Mouse (Mus musculus) MEL (cell line): ENCODE measurements around the gene Sec11a. TPM values are rescaled to one million over a fixed set of nuclear protein-coding genes. Genes with fewer than 3 reads are reported as not detected.

Experiments used
- DNase-seq: peaks from one replicate; pipeline ENCODE4 v3.0.0; 2011; ENCODE audit warnings: low read depth, low spot score
- H3K27ac ChIP-seq: 2 replicates; pipeline ENCODE4 v1.5.1; 2012; ENCODE audit warnings: low read depth, mild to moderate bottlenecking, control low read depth, low read length, moderate library complexity; ENCODE audit not compliant: control insufficient read depth
- H3K27me3 ChIP-seq, 2 experiments: fragments of 150-350 bp in 1 of 2; sonication (generic) in 1 of 2; 2 replicates each; pipeline ENCODE4 v1.6.1; 2012; ENCODE audit warnings: low read length in 2 of 2, mild to moderate bottlenecking in 2 of 2, improper control_type of control experiment in 1 of 2, moderate library complexity in 1 of 2; ENCODE audit not compliant: insufficient read depth in 2 of 2, control insufficient read depth in 1 of 2
- H3K36me3 ChIP-seq, 2 experiments: 2 replicates each; pipeline ENCODE4 v1.6.1; 2012 to 2014; ENCODE audit warnings: low read length in 2 of 2, improper control_type of control experiment in 1 of 2, inconsistent platforms in 1 of 2, mild to moderate bottlenecking in 1 of 2; ENCODE audit not compliant: insufficient read depth in 2 of 2, control insufficient read depth in 1 of 2
- H3K4me1 ChIP-seq, 2 experiments: fragments of 150-350 bp in 1 of 2; sonication (generic) in 1 of 2; 2 replicates each; pipeline ENCODE4 v1.6.1; 2012; ENCODE audit warnings: low read length in 2 of 2, improper control_type of control experiment in 1 of 2, mild to moderate bottlenecking in 1 of 2; ENCODE audit not compliant: insufficient read depth in 2 of 2, control insufficient read depth in 1 of 2
- H3K4me3 ChIP-seq, 2 experiments: fragments of 150-350 bp in 1 of 2; sonication (generic) in 1 of 2; 2 replicates each; pipeline ENCODE4 v1.5.1; 2012; ENCODE audit warnings: low read depth in 2 of 2, low read length in 2 of 2, mild to moderate bottlenecking in 2 of 2, moderate library complexity in 2 of 2, control low read depth in 1 of 2, improper control_type of control experiment in 1 of 2; ENCODE audit not compliant: control insufficient read depth in 1 of 2, insufficient read depth in 1 of 2
- H3K79me2 ChIP-seq: 2 replicates; pipeline ENCODE4 v1.6.1; 2012; ENCODE audit warnings: mild to moderate bottlenecking, low read length, moderate library complexity; ENCODE audit not compliant: control insufficient read depth, poor library complexity, insufficient read depth
- H3K9ac ChIP-seq: 2 replicates; pipeline ENCODE4 v1.6.1; 2012; ENCODE audit warnings: low read depth, mild to moderate bottlenecking, control low read depth, low read length, moderate library complexity; ENCODE audit not compliant: control insufficient read depth, poor library complexity, severe bottlenecking
- H3K9me3 ChIP-seq: fragments of 150-350 bp; sonication (generic); replicated peaks from 2 replicates; pipeline ENCODE4 v1.6.1; 2012; ENCODE audit warnings: mild to moderate bottlenecking, low read length, improper control_type of control experiment, moderate library complexity; ENCODE audit not compliant: insufficient read depth
- BHLHE40 ChIP-seq: IDR thresholded peaks from 2 replicates; pipeline ENCODE4 v1.6.1; 2012; ENCODE audit warnings: low read depth, mild to moderate bottlenecking, inconsistent platforms, low read length, improper control_type of control experiment, borderline replicate concordance
- E2F4 ChIP-seq: IDR thresholded peaks from 2 replicates; pipeline ENCODE4 v1.6.1; 2011; ENCODE audit warnings: low read depth, low read length, improper control_type of control experiment, borderline replicate concordance
- ELF1 ChIP-seq: IDR thresholded peaks from 2 replicates; pipeline ENCODE4 v1.6.1; 2014; ENCODE audit warnings: low read depth, mild to moderate bottlenecking, inconsistent platforms, low read length, improper control_type of control experiment, moderate library complexity
- GATA1 ChIP-seq: IDR thresholded peaks from 2 replicates; pipeline ENCODE4 v1.6.1; 2011; ENCODE audit warnings: low read depth, low read length, improper control_type of control experiment
- JUND ChIP-seq: IDR thresholded peaks from 2 replicates; pipeline ENCODE4 v1.6.1; 2011; ENCODE audit warnings: low read depth, mild to moderate bottlenecking, improper control_type of control experiment, low read length
- KAT2A ChIP-seq: conservative IDR thresholded peaks from 2 replicates; pipeline ENCODE4 v1.6.1; 2012; ENCODE audit warnings: low read depth, low read length, improper control_type of control experiment, inconsistent platforms
- MAFK ChIP-seq: IDR thresholded peaks from 2 replicates; pipeline ENCODE4 v1.6.1; 2011; ENCODE audit warnings: low read depth, mild to moderate bottlenecking, low read length, improper control_type of control experiment, borderline replicate concordance
- MAZ ChIP-seq: IDR thresholded peaks from 2 replicates; pipeline ENCODE4 v1.6.1; 2012; ENCODE audit warnings: low read depth, mild to moderate bottlenecking, inconsistent platforms, low read length, improper control_type of control experiment
- MEF2A ChIP-seq: IDR thresholded peaks from 2 replicates; pipeline ENCODE4 v1.6.1; 2014; ENCODE audit warnings: low read depth, mild to moderate bottlenecking, inconsistent platforms, low read length, improper control_type of control experiment; ENCODE audit not compliant: poor library complexity, insufficient replicate concordance, severe bottlenecking; ENCODE audit errors: extremely low read depth
- MYB ChIP-seq: IDR thresholded peaks from 2 replicates; pipeline ENCODE4 v1.6.1; 2011; ENCODE audit warnings: mild to moderate bottlenecking, low read depth, low read length, improper control_type of control experiment
- MYC ChIP-seq: IDR thresholded peaks from 2 replicates; pipeline ENCODE4 v1.6.1; 2011; ENCODE audit warnings: low read depth, mild to moderate bottlenecking, low read length, improper control_type of control experiment, moderate library complexity
- POLR2AphosphoS2 ChIP-seq: IDR thresholded peaks from 2 replicates; pipeline ENCODE4 v1.6.1; 2011; ENCODE audit warnings: low read length, improper control_type of control experiment
- POLR2AphosphoS5 ChIP-seq: IDR thresholded peaks from 2 replicates; pipeline ENCODE4 v1.6.1; 2012; ENCODE audit warnings: low read depth, borderline replicate concordance, mild to moderate bottlenecking, inconsistent platforms, low read length, moderate library complexity, mixed read lengths
- RCOR1 ChIP-seq: IDR thresholded peaks from 2 replicates; pipeline ENCODE4 v1.6.1; 2012; ENCODE audit warnings: low read depth, mild to moderate bottlenecking, inconsistent platforms, low read length, improper control_type of control experiment
- SMC3 ChIP-seq: IDR thresholded peaks from 2 replicates; pipeline ENCODE4 v1.6.1; 2011; ENCODE audit warnings: low read depth, low read length, improper control_type of control experiment
- TAL1 ChIP-seq: IDR thresholded peaks from 2 replicates; pipeline ENCODE4 v1.6.1; 2012; ENCODE audit warnings: mild to moderate bottlenecking, inconsistent platforms, low read length, moderate library complexity, mixed read lengths
- TCF12 ChIP-seq: IDR thresholded peaks from 2 replicates; pipeline ENCODE4 v1.6.1; 2014; ENCODE audit warnings: low read depth, mild to moderate bottlenecking, inconsistent platforms, low read length, improper control_type of control experiment, moderate library complexity
- UBTF ChIP-seq: IDR thresholded peaks from 2 replicates; pipeline ENCODE4 v1.6.1; 2012; ENCODE audit warnings: low read depth, mild to moderate bottlenecking, inconsistent platforms, low read length, improper control_type of control experiment, moderate library complexity, borderline replicate concordance; ENCODE audit not compliant: insufficient read depth
- USF1 ChIP-seq: IDR thresholded peaks from 2 replicates; pipeline ENCODE4 v1.6.1; 2014; ENCODE audit warnings: low read depth, mild to moderate bottlenecking, inconsistent platforms, low read length, improper control_type of control experiment, moderate library complexity
- USF2 ChIP-seq, 2 experiments: IDR thresholded peaks; 2 replicates each; pipeline ENCODE4 v1.6.1; 2011 to 2012; ENCODE audit warnings: improper control_type of control experiment in 2 of 2, low read length in 2 of 2, borderline replicate concordance in 1 of 2, inconsistent platforms in 1 of 2, low read depth in 1 of 2, mild to moderate bottlenecking in 1 of 2; ENCODE audit not compliant: insufficient read depth in 1 of 2
- ZKSCAN1 ChIP-seq: IDR thresholded peaks from 2 replicates; pipeline ENCODE4 v1.6.1; 2012; ENCODE audit warnings: low read depth, mild to moderate bottlenecking, inconsistent platforms, low read length, improper control_type of control experiment, moderate library complexity
- ZMIZ1 ChIP-seq: IDR thresholded peaks from 2 replicates; pipeline ENCODE4 v1.6.1; 2012; ENCODE audit warnings: low read depth, mild to moderate bottlenecking, inconsistent platforms, low read length, improper control_type of control experiment, moderate library complexity
- ZNF384 ChIP-seq: IDR thresholded peaks from 2 replicates; pipeline ENCODE4 v1.6.1; 2012; ENCODE audit warnings: low read depth, mild to moderate bottlenecking, inconsistent platforms, low read length, improper control_type of control experiment
- polyA plus RNA-seq, 2 experiments: library from polyadenylated mRNA; stranded (reverse) in 1 of 2; unstranded in 1 of 2; fragments of >175 nt in 1 of 2; fragments of >200 nt in 1 of 2; gene quantifications; 2 replicates each; pipeline versions ENCODE4 v1.2.1 to v1.2.4; 2012; ENCODE audit warnings: low replicate concordance in 2 of 2, low read depth in 1 of 2; ENCODE audit not compliant: insufficient read length in 2 of 2, insufficient read depth in 1 of 2, missing spikeins in 1 of 2
- total RNA-seq: library from RNA; depleted of rRNA; stranded (reverse); fragments of 300-350 nt; gene quantifications from 2 replicates; pipeline ENCODE4 v1.2.3, GENCODE M21; 2012

Gene Sec11a
- total and polyA plus RNA-seq, 3 experiments = 114 to 144 TPM; not detected in 1

GRCm38 (mm10) chr7:80866514-80867147 lies 80.9 kb downstream of the Sec11a start:
- TF ChIP-seq SMC3 (no peak), TAL1 (0 out of 2 replicates have a peak, but pooled peaks have one; percentile 8), GATA1 (peak; percentile 62)
- Histone ChIP-seq H3K36me3 (peaks cover 0 to 24% of the 10 kb centered on the region in 2 experiments; a peak in 2 of 4 replicates), H3K4me3 (no peak overlapping the region), H3K4me1 (peaks cover 13 to 24% of the 10 kb centered on the region in 2 experiments), H3K9me3 (no peaks in the 10 kb centered on the region), H3K27me3 (no peaks in the 10 kb centered on the region), H3K79me2 (no peaks in the 10 kb centered on the region), H3K27ac (no peak overlapping the region), H3K9ac (no peak overlapping the region)
- no peak for DNase-seq

DNA sequence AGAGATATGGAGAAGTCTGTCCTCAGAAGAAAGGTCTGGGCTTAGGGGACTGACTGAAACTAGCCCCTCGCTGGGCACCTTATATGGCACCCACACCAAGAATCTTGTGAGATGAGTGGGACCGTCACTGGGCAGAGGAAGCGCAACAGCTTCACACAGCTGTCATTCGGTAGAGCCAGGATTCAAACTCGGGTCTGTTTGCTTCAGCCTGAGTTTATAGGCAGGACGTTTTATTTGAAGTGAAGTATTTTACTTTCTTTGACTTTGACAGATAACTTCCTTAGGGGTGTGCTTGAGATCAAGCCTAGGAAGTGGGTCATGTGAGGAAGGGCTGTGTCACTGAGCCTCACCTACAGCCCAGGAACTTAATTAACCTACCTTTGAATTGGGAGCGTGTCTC lies 82.1 kb downstream of the Sec11a start:
- H3K79me2 ChIP-seq = no peaks in the 10 kb centered on the region
- H3K9me3 ChIP-seq = no peaks in the 10 kb centered on the region
- no peak overlapping the region for H3K4me3 ChIP-seq
- H3K36me3 ChIP-seq = peaks cover 0 to 28% of the 10 kb centered on the region in 2 experiments; a peak in 2 of 4 replicates
- H3K27ac ChIP-seq = peak overlapping the region; percentile 55
- H3K9ac ChIP-seq = peak overlapping the region; percentile 6; the same call in 1 of the 2 replicates
- TF ChIP-seq KAT2A (no peak), ZNF384 (no peak), MEF2A (no peak), MAZ (no peak), MYB (no peak), UBTF (no peak), TCF12 (no peak)
- peaks cover 17 to 27% of the 10 kb centered on the region in 2 experiments for H3K4me1 ChIP-seq
- H3K27me3 ChIP-seq = no peaks in the 10 kb centered on the region
- no peak for DNase-seq

- DNase-seq = peak; percentile 88
- Histone ChIP-seq H3K9ac (peak overlapping the region; percentile 24), H3K27ac (peak overlapping the region; percentile 74), H3K27me3 (no peaks in the 10 kb centered on the region), H3K9me3 (no peaks in the 10 kb centered on the region), H3K4me1 (peaks cover 17 to 30% of the 10 kb centered on the region in 2 experiments), H3K36me3 (peaks cover 0 to 28% of the 10 kb centered on the region in 2 experiments; a peak in 2 of 4 replicates), H3K4me3 (no peak overlapping the region; a peak in 1 of 4 replicates), H3K79me2 (no peaks in the 10 kb centered on the region)
- TF ChIP-seq GATA1 (no peak), POLR2AphosphoS2 (no peak), RCOR1 (peak; percentile 48), MYB (no peak), MAZ (peak; percentile 27; the same call in 1 of the 2 replicates), MYC (0 out of 2 replicates have a peak, but pooled peaks have one; percentile 41), MAFK (no peak), E2F4 (no peak), POLR2AphosphoS5 (no peak), MEF2A (no peak), ELF1 (peak; percentile 69), USF1 (no peak), ZMIZ1 (no peak), USF2 (IDR thresholded peaks at IDR 0.05; ENCODE audit: borderline replicate concordance in 1 of 2, insufficient read depth in 1 of 2, low read depth in 1 of 2, low read length in 2 of 2) (no peak), KAT2A (no peak), JUND (no peak), ZKSCAN1 (no peak), BHLHE40 (no peak)
These were observed 82.7 kb downstream of the Sec11a start for GRCm38 (mm10) chr7:80864831-80865230.
